Mouse (Mus musculus) liver, embryonic 13.5 days (tissue): ENCODE data around the gene Srebf2. TPM values are rescaled to one million over a fixed set of nuclear protein-coding genes. Genes with fewer than 3 reads are reported as not detected.
A peak's percentile ranks its signal among the peaks of the same experiment; 100 is the strongest.
"Not testable (repeated sequence)": the region's sequence is repeated elsewhere in the genome, so short reads cannot be mapped to it uniquely, and the experiment has no call there.

Experiments used
- ATAC-seq: fragments of 200-750 bp; cut with Nextera tagmentation; 2 replicates; pipeline ENCODE4 v1.8.0; 2017; ENCODE audit warnings: low read depth, mild to moderate bottlenecking, moderate number of reproducible peaks, moderate library complexity
- DNase-seq: peaks from one replicate; pipeline ENCODE4 v3.0.0; 2022
- H3K27ac ChIP-seq: fragments of 300-500 bp; sonication (generic); 2 replicates; pipeline ENCODE4 v1.5.1; 2015; ENCODE audit warnings: moderate library complexity, mild to moderate bottlenecking, inconsistent platforms
- H3K27me3 ChIP-seq: fragments of 300-500 bp; sonication (generic); 2 replicates; pipeline ENCODE4 v1.6.1; 2015; ENCODE audit warnings: mild to moderate bottlenecking, inconsistent platforms
- H3K36me3 ChIP-seq: fragments of 300-500 bp; sonication (generic); 2 replicates; pipeline ENCODE4 v1.6.1; 2015; ENCODE audit warnings: mild to moderate bottlenecking, inconsistent platforms
- H3K4me1 ChIP-seq: fragments of 300-500 bp; sonication (generic); replicated peaks from 2 replicates; pipeline ENCODE4 v1.6.1; 2015; ENCODE audit warnings: inconsistent platforms
- H3K4me2 ChIP-seq: fragments of 300-500 bp; sonication (generic); 2 replicates; pipeline ENCODE4 v1.6.1; 2015; ENCODE audit warnings: inconsistent platforms, mild to moderate bottlenecking, moderate library complexity
- H3K4me3 ChIP-seq: fragments of 300-500 bp; sonication (generic); replicated peaks from 2 replicates; pipeline ENCODE4 v1.5.1; 2015; ENCODE audit warnings: mild to moderate bottlenecking, inconsistent platforms
- H3K9ac ChIP-seq: fragments of 300-500 bp; sonication (generic); 2 replicates; pipeline ENCODE4 v1.6.1; 2015; ENCODE audit warnings: mild to moderate bottlenecking, inconsistent platforms
- H3K9me3 ChIP-seq: fragments of 300-500 bp; sonication (generic); replicated peaks from 2 replicates; pipeline ENCODE4 v1.6.1; 2016; ENCODE audit warnings: inconsistent platforms
- WGBS: fragments of 180-500 bp; shearing (Covaris S2); methylation state at CpG from one replicate; pipeline ENCODE4 v1.1.7; 2015; ENCODE audit not compliant: insufficient replicate concordance; 5-methylcytosine and 5-hydroxymethylcytosine counted together
- polyA plus RNA-seq: library from polyadenylated mRNA; unstranded; fragments of >200 nt; fragmentation: Nextera tagmentation; extraction: Ambion mirVana; gene quantifications from 2 replicates; pipeline ENCODE4 v1.2.1, GENCODE M21; 2015

The Srebf2 gene
- polyA plus RNA-seq, result 64.2 and 70.2 TPM in 2 replicates

- peak within 1 kb of the TSS; percentile 90 for H3K4me2 ChIP-seq
- H3K9me3 ChIP-seq, result no peaks in the 10 kb centered on the region
- H3K36me3 ChIP-seq, result peaks cover 7% of the 10 kb centered on the region
- ATAC-seq, result peak; percentile 89
- DNase-seq, result peak; percentile 98
- peak within 1 kb of the TSS; percentile 94 for H3K27ac ChIP-seq
- peak within 1 kb of the TSS; percentile 99 for H3K9ac ChIP-seq
- H3K27me3 ChIP-seq, result no peaks in the 10 kb centered on the region
- peak within 1 kb of the TSS; percentile 96 for H3K4me3 ChIP-seq
- peaks cover 71% of the 10 kb centered on the region for H3K4me1 ChIP-seq
- under 1% methylated on average over 78 of the region's 79 CpGs for WGBS
Measured at GRCm38 (mm10) chr15:82146770-82147610, at the start of gene Srebf2. Gene Srebf2 (plus strand): TSS chr15:82147181.

DNA sequence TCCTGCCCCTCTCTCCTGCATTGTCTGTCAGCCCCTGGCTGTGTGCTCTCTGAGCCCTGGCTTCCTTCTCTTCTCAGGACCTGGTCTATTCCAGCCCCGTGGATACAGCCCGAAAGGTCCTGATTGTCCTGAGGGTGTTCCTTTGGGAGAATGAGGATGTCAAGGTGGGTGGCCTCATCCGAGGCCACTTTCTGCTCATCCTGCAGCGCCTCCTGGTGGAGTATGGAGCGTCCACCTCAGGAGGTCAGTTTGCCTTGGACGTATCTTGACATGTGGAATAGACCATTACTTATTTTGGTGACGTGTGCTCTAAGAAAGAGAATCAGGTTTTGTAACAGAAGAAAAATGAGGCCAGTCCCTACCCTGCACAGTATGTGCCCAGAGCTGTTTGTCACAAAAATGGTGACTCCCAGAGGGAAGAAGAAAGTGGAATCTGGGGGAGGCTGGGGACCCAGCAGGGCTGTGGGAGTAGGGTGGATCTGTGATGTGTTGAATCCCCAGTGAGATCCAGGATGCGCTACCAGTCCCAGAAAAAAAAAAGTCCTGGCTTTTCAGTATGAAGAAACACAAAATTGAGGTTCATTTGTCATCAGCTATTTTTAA is 39.9 kb upstream of the Srebf2 start:
- 19% methylated on average over 8 of the region's 8 CpGs for WGBS
- Histone ChIP-seq H3K27me3 (0 out of 2 replicates have a peak, but pooled peaks cover 15% of the 10 kb centered on the region), H3K4me1 (no peaks in the 10 kb centered on the region), H3K27ac (no peak overlapping the region), H3K9me3 (no peaks in the 10 kb centered on the region), H3K4me3 (no peak overlapping the region), H3K36me3 (no peaks in the 10 kb centered on the region), H3K9ac (no peak overlapping the region), H3K4me2 (no peak overlapping the region)
- ATAC-seq, result no peak
- DNase-seq, result no peak

DNA sequence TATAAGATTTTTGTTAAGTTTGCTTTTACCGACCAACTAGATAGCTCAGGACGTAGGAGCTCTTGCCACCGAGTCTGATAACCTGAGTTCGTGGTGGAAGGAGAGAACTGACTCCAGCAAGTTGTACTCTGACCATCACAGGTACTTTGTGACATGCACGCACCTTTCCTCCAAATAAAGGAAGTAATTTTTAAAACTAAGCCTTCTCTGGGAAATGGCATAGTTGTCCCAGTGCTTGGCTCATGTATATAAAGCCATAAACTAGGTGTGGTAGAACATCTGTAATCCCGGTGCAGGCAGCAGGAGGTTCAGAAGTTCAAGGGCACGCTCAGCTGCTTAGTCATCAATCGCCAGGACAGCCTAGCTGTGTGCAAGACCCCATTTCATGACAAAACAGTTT is 26.4 kb upstream of the Srebf2 start:
- Histone ChIP-seq H3K9ac (no peak overlapping the region), H3K9me3 (no peaks in the 10 kb centered on the region), H3K36me3 (no peaks in the 10 kb centered on the region), H3K27ac (no peak overlapping the region), H3K4me2 (no peak overlapping the region), H3K27me3 (peaks cover 11% of the 10 kb centered on the region; the same call in 1 of the 2 replicates), H3K4me1 (no peaks in the 10 kb centered on the region), H3K4me3 (no peak overlapping the region)
- DNase-seq (no peak), ATAC-seq (no peak)
- WGBS, result 73% methylated on average over 8 of the region's 8 CpGs

DNA sequence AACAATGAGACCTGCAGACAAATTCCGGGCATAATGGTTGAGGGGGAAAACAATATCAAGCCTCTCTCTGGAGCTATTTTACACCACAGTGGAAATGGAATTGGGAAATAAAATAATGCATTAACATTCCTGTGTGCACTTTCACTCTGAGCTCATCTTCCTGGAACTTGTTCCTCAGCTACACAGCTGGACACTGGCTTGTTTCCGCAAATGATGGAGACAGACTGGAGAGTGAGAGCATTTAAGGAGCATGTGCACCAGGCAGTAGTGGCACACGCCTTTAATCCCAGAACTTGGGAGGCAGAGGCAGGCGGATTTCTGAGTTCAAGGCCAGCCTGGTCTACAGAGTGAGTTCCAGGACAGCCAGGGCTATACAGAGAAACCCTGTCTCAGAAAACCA is 20.3 kb upstream of the Srebf2 start:
- Histone ChIP-seq H3K4me2 (peak overlapping the region; percentile 82), H3K4me1 (peaks cover 35% of the 10 kb centered on the region), H3K27ac (peak overlapping the region; percentile 40), H3K9ac (0 out of 2 replicates have a peak overlapping the region, but pooled peaks have one; percentile 67)
- DNase-seq, H3K9me3 ChIP-seq, H3K27me3 ChIP-seq, ATAC-seq, H3K4me3 ChIP-seq, H3K36me3 ChIP-seq: not testable (repeated sequence)
- WGBS, result 70% methylated on average over 4 of the region's 4 CpGs

- H3K9me3 ChIP-seq, result no peaks in the 10 kb centered on the region
- peak within 1 kb of the TSS; percentile 82 for H3K9ac ChIP-seq
- peak within 1 kb of the TSS; percentile 81 for H3K4me3 ChIP-seq
- ATAC-seq, result peak; percentile 99
- H3K36me3 ChIP-seq, result peaks cover 10% of the 10 kb centered on the region
- WGBS, result under 1% methylated on average over 70 of the region's 74 CpGs
- H3K4me2 ChIP-seq, result peak within 1 kb of the TSS; percentile 82
- peak within 1 kb of the TSS; percentile 78 for H3K27ac ChIP-seq
- H3K4me1 ChIP-seq, result peaks cover 35% of the 10 kb centered on the region
- peak; percentile 94 for DNase-seq
- H3K27me3 ChIP-seq, result no peaks in the 10 kb centered on the region
Measured at GRCm38 (mm10) chr15:82127426-82128374, 19.3 kb upstream of the Srebf2 start, which contains the start of gene Ccdc134. Gene Ccdc134 (plus strand): TSS chr15:82127922.

- Histone ChIP-seq H3K4me2 (peak overlapping the region; percentile 82), H3K9ac (peak overlapping the region; percentile 82), H3K27ac (peak overlapping the region; percentile 78; the same call in 1 of the 2 replicates), H3K27me3 (no peaks in the 10 kb centered on the region), H3K9me3 (no peaks in the 10 kb centered on the region), H3K4me1 (peaks cover 35% of the 10 kb centered on the region), H3K4me3 (peak overlapping the region; percentile 81), H3K36me3 (peaks cover 13% of the 10 kb centered on the region)
- DNase-seq (peak; percentile 28), ATAC-seq (no peak; the same call in 1 of the 2 replicates)
- 2% methylated on average over 5 of the region's 5 CpGs for WGBS
Measured at GRCm38 (mm10) chr15:82128398-82128797, 18.6 kb upstream of the Srebf2 start.

- Histone ChIP-seq H3K4me1 (peaks cover 35% of the 10 kb centered on the region), H3K27ac (no peak overlapping the region), H3K9ac (0 out of 2 replicates have a peak overlapping the region, but pooled peaks have one; percentile 6), H3K4me3 (no peak overlapping the region), H3K27me3 (no peaks in the 10 kb centered on the region), H3K36me3 (peaks cover 22% of the 10 kb centered on the region), H3K9me3 (no peaks in the 10 kb centered on the region), H3K4me2 (no peak overlapping the region)
- no peak for DNase-seq
- no peak for ATAC-seq
- WGBS, result 41% methylated on average over 7 of the region's 7 CpGs
Measured at GRCm38 (mm10) chr15:82130599-82130998, 16.4 kb upstream of the Srebf2 start.

- no peak overlapping the region for H3K9ac ChIP-seq
- 80% methylated on average over 4 of the region's 4 CpGs for WGBS
- H3K9me3 ChIP-seq, result no peaks in the 10 kb centered on the region
- H3K27ac ChIP-seq, result no peak overlapping the region
- H3K4me1 ChIP-seq, result peaks cover 12% of the 10 kb centered on the region
- DNase-seq (no peak), ATAC-seq (no peak)
- no peaks in the 10 kb centered on the region for H3K27me3 ChIP-seq
- no peak overlapping the region for H3K4me3 ChIP-seq
- peaks cover 28% of the 10 kb centered on the region for H3K36me3 ChIP-seq
- H3K4me2 ChIP-seq, result no peak overlapping the region
Measured at GRCm38 (mm10) chr15:82135372-82135771, 11.6 kb upstream of the Srebf2 start.

DNA sequence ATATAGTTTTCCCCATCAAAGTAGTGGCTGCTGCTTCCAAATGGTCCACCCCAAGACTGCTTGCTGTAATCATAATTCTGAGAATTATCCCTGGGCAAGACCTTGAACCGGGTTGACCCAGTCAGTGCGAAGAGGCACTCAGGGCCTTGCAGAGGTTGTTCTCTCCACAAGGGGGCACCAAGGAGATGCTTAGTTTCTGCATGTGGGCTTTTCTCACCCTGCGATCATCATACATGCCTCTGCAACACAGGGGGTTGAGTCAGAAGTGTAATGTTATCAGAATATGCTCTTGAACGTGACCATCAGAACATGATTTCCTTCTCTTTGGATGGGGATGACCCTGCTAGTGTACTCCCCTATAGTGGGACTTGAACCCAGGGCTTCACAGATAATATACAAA is 8.4 kb upstream of the Srebf2 start:
- no peak overlapping the region for H3K9ac ChIP-seq
- peaks cover 13% of the 10 kb centered on the region for H3K4me1 ChIP-seq
- H3K27me3 ChIP-seq, result no peaks in the 10 kb centered on the region
- DNase-seq (peak; percentile 41), ATAC-seq (no peak)
- no peak overlapping the region for H3K4me2 ChIP-seq
- 53% methylated on average over 4 of the region's 4 CpGs for WGBS
- H3K4me3 ChIP-seq, result no peak overlapping the region
- peaks cover 31% of the 10 kb centered on the region for H3K36me3 ChIP-seq
- no peaks in the 10 kb centered on the region for H3K9me3 ChIP-seq
- no peak overlapping the region for H3K27ac ChIP-seq

- Histone ChIP-seq H3K27ac (no peak overlapping the region), H3K27me3 (no peaks in the 10 kb centered on the region), H3K9me3 (no peaks in the 10 kb centered on the region), H3K4me1 (peaks cover 20% of the 10 kb centered on the region), H3K36me3 (peaks cover 31% of the 10 kb centered on the region), H3K4me3 (no peak overlapping the region), H3K9ac (no peak overlapping the region), H3K4me2 (no peak overlapping the region)
- DNase-seq, result no peak
- WGBS, result 85% methylated on average over 8 of the region's 8 CpGs
- no peak for ATAC-seq
Measured at GRCm38 (mm10) chr15:82139196-82139595, 7.8 kb upstream of the Srebf2 start.
